Mouse (Mus musculus): Measurements from ENCODE around the gene Bnip1. TPM values are rescaled to one million over a fixed set of nuclear protein-coding genes. Genes with fewer than 3 reads are reported as not detected.

Bnip1 gene
- polyA plus RNA-seq (2015; fragmentation: Nextera tagmentation; extraction: Ambion mirVana) = 30.0 and 31.9 TPM in 2 replicates

DNA sequence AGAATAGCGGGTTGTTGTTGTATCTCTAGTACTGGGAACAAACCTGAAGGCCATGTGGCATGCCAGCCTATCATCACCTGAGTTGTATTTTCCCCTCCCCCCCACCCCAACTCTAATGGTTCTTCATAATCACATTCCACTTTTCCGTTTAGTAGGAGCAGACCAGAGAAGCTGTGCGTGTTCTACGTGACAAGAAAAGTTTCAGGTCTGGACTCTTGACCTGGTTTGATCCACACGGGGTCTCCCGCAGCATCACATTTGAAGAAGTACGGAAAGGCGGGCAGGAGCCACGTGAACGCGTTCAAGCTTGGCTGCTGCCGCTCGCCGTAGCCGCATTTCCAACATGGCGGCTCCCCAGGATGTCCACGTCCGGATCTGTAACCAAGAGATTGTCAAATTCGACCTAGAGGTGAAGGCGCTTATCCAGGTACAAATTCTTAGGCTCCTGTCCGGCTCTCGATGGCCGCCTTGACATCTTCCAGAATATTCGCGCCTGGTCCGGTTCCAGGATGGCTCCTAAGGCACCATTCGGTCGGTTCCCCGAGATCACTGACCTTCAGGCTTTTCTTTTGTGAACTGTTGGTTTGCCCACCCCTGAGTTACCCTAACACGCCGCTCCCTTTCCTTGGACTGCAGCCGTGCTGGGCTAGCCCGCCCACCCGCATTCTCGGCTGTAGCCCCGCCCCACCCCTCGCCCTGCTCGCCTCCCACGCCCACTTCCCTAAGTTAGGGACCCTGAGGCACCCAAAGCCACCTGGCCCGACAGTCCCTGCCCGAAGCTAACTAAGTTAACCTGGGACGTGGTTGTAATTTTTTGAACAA lies at the start of gene Bnip1:
Gene Bnip1, plus strand, starts transcription at position 317 of the 822 bp plus-strand sequence.

Other genes with a start within 250 kb of the Bnip1 start
- gene Ergic1, start 219.6 kb upstream of the Bnip1 start, polyA plus RNA-seq (2015; fragmentation: Nextera tagmentation; extraction: Ambion mirVana) = 22.7 and 26.0 TPM in 2 replicates
- gene Dusp1, start 218.9 kb upstream of the Bnip1 start, polyA plus RNA-seq (2015; fragmentation: Nextera tagmentation; extraction: Ambion mirVana) = 20.8 and 26.6 TPM in 2 replicates
- 222 and 239 TPM in 2 replicates for gene Atp6v0e, start 117.8 kb upstream of the Bnip1 start, polyA plus RNA-seq (2015; fragmentation: Nextera tagmentation; extraction: Ambion mirVana)
- 8.1 and 12.4 TPM in 2 replicates for gene Crebrf, start 65.4 kb upstream of the Bnip1 start, polyA plus RNA-seq (2015; fragmentation: Nextera tagmentation; extraction: Ambion mirVana)
- 17.3 and 23.7 TPM in 2 replicates for gene Nkx2-5, start 63.9 kb downstream of the Bnip1 start, polyA plus RNA-seq (2015; fragmentation: Nextera tagmentation; extraction: Ambion mirVana)
- gene Kifc5b, start 136.0 kb downstream of the Bnip1 start, polyA plus RNA-seq (2015; fragmentation: Nextera tagmentation; extraction: Ambion mirVana) = 8.2 and 8.5 TPM in 2 replicates
- 5.8 and 7.9 TPM in 2 replicates for gene Phf1, start 152.0 kb downstream of the Bnip1 start, polyA plus RNA-seq (2015; fragmentation: Nextera tagmentation; extraction: Ambion mirVana)
- gene Cuta, start 158.5 kb downstream of the Bnip1 start, polyA plus RNA-seq (2015; fragmentation: Nextera tagmentation; extraction: Ambion mirVana) = 139 and 150 TPM in 2 replicates
- 1.1 and 1.9 TPM in 2 replicates for gene Syngap1, start 160.2 kb downstream of the Bnip1 start, polyA plus RNA-seq (2015; fragmentation: Nextera tagmentation; extraction: Ambion mirVana)
- 6.2 and 6.8 TPM in 2 replicates for gene Zbtb9, start 192.1 kb downstream of the Bnip1 start, polyA plus RNA-seq (2015; fragmentation: Nextera tagmentation; extraction: Ambion mirVana)
- gene Bak1, start 247.9 kb downstream of the Bnip1 start, polyA plus RNA-seq (2015; fragmentation: Nextera tagmentation; extraction: Ambion mirVana) = 5.9 and 7.0 TPM in 2 replicates